Mouse (Mus musculus): ENCODE results near the gene Vps13d. TPM values are rescaled to one million over a fixed set of nuclear protein-coding genes. Genes with fewer than 3 reads are reported as not detected.

The Vps13d gene
- polyA plus RNA-seq, 1 experiment from 2014 or later, result 14.2 TPM

DNA sequence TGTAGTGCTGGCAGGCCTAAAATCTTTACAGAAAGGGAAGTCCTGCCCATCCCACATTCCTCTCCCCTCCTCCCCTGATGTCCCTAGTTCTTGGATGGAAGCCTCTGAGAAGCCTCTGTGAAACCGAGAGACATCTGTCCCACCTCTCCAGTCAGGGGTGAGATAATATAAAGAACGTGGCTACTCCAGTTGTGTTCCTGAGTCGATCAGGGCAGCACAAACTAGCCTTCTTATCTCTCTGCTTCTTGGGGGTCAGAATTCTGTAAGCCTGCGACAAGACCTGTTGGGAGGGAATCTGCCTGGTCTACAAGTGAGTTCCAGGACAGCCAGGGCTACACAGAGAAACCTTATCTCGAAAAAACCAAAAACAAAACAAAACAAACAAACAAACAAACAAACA lies 251.5 kb downstream of the Vps13d start:
- Histone ChIP-seq H3K4me3 (ENCODE audit: low read depth, low read length) (no peak overlapping the region), H3K27me3 (ENCODE audit: control insufficient read depth, insufficient read depth, low read length) (no peaks in the 10 kb centered on the region), H3K4me2 (ENCODE audit: low read depth, severe bottlenecking) (no peak overlapping the region), H3K9me3 (ENCODE audit: control insufficient read depth, low read length) (no peaks in the 10 kb centered on the region), H3K9ac (ENCODE audit: low read length) (no peak overlapping the region), H3K4me1 (ENCODE audit: control insufficient read depth, insufficient read depth, low read length) (0 out of 2 replicates have a peak, but pooled peaks cover 2% of the 10 kb centered on the region), H3K27ac (replicated peaks; ENCODE audit: low read depth, low read length) (no peak overlapping the region), H3K36me3 (ENCODE audit: control insufficient read depth, insufficient read depth, low read length) (no peaks in the 10 kb centered on the region)
- WGBS, result 78% methylated on average over 5 of the region's 5 CpGs
- ATAC-seq (ENCODE audit: insufficient number of reproducible peaks, low FRiP score, low TSS enrichment, low read depth) (no peak), DNase-seq (ENCODE audit: low spot score) (no peak)

DNA sequence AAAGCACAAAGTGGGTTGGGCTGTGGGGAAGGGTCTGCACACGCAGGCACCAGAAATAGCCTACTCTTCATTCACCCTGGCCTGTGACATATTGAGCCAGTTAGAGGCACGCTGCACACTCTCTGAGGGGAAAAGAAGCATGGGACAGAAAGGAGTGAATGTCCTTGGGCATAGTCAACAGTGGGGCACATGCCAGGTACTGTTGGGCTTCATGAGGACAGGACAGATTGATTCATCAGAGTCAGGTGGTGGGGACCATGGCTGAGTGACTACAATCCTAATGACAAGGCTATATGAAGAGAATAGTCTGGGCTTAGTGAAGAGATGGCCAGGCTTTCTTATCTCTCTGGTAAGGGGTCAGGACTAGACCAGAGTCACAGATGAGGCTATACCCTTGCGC lies 252.4 kb downstream of the Vps13d start:
- H3K4me3 ChIP-seq (ENCODE audit: low read depth, low read length), result no peak overlapping the region
- H3K27ac ChIP-seq (replicated peaks; ENCODE audit: low read depth, low read length), result no peak overlapping the region
- 91% methylated on average over 3 of the region's 3 CpGs for WGBS
- no peaks in the 10 kb centered on the region for H3K27me3 ChIP-seq (ENCODE audit: control insufficient read depth, insufficient read depth, low read length)
- DNase-seq (ENCODE audit: low spot score), result no peak
- ATAC-seq (ENCODE audit: insufficient number of reproducible peaks, low FRiP score, low TSS enrichment, low read depth), result no peak
- H3K4me2 ChIP-seq (ENCODE audit: low read depth, severe bottlenecking), result no peak overlapping the region
- H3K36me3 ChIP-seq (ENCODE audit: control insufficient read depth, insufficient read depth, low read length), result no peaks in the 10 kb centered on the region
- no peaks in the 10 kb centered on the region for H3K4me1 ChIP-seq (ENCODE audit: control insufficient read depth, insufficient read depth, low read length)
- no peak overlapping the region for H3K9ac ChIP-seq (ENCODE audit: low read length)
- no peaks in the 10 kb centered on the region for H3K9me3 ChIP-seq (ENCODE audit: control insufficient read depth, low read length)

DNA sequence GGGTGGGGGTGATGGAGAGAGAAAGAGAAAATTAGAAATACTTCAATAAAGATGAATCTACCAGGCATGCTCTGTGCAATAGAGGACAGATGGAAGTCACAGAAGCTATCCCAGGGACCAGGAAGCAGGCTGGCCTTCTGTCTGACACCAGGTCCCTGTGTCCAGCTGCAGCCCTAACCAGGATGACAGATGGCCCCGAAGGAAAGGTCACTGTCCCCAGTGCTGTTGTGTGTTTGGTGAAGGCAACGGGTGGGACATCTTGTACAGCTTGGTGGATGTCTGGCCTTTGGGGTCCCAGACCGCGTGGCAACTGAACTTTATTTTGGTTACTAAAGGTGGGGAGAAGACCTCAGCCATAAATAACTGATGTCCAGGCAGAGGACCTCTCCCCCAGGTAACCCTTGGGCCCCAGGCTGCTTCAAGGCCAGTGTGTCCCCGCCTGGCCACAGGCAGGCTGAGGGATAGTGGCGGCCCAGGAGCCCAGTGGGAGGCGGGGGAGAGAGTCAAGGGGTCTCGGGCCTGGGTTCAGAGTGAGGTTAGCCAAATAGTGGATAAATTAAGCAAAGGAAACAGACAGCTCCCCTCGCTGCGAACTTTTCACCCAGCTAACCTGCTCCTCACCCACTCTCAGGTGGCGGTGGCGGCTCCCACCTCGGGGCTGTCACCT lies 253.9 kb downstream of the Vps13d start:
- no peak overlapping the region for H3K9ac ChIP-seq (ENCODE audit: low read length)
- DNase-seq (ENCODE audit: low spot score), result no peak
- H3K27me3 ChIP-seq (ENCODE audit: control insufficient read depth, insufficient read depth, low read length), result no peaks in the 10 kb centered on the region
- H3K27ac ChIP-seq (replicated peaks; ENCODE audit: low read depth, low read length), result no peak overlapping the region
- H3K4me3 ChIP-seq (ENCODE audit: low read depth, low read length), result no peak overlapping the region
- no peak for ATAC-seq (ENCODE audit: insufficient number of reproducible peaks, low FRiP score, low TSS enrichment, low read depth)
- WGBS, result 63% methylated on average over 13 of the region's 13 CpGs
- H3K4me1 ChIP-seq (ENCODE audit: control insufficient read depth, insufficient read depth, low read length), result no peaks in the 10 kb centered on the region
- no peak overlapping the region for H3K4me2 ChIP-seq (ENCODE audit: low read depth, severe bottlenecking)
- no peaks in the 10 kb centered on the region for H3K9me3 ChIP-seq (ENCODE audit: control insufficient read depth, low read length)
- H3K36me3 ChIP-seq (ENCODE audit: control insufficient read depth, insufficient read depth, low read length), result no peaks in the 10 kb centered on the region

DNA sequence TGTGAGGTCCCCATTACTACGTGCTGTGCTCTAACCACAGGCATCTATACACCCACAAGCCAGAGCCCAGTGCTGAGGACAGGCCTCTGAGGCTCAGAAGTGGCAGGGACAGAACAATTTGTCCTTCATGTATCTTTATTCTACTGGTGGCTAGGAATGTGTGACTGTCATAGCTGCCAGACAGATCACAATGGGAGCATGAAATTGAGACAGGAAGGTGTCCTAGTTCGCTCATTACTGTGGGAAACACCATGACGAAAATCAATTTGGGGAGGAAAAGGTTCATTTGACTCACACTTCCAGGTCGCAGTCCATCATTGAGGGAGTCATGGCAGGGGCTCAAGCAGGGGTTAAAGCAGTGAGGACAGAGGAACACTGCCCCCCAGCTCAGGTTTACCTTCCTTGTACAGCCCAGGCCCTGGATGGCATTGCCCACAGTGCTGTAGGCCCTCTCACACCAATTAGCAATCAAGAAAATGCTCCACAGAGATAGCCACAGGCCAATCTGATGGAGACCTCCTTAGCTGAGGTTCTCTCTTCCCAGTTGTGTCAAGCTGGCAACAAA lies 254.9 kb downstream of the Vps13d start:
- no peak for DNase-seq (ENCODE audit: low spot score)
- ATAC-seq (ENCODE audit: insufficient number of reproducible peaks, low FRiP score, low TSS enrichment, low read depth), result no peak

DNA sequence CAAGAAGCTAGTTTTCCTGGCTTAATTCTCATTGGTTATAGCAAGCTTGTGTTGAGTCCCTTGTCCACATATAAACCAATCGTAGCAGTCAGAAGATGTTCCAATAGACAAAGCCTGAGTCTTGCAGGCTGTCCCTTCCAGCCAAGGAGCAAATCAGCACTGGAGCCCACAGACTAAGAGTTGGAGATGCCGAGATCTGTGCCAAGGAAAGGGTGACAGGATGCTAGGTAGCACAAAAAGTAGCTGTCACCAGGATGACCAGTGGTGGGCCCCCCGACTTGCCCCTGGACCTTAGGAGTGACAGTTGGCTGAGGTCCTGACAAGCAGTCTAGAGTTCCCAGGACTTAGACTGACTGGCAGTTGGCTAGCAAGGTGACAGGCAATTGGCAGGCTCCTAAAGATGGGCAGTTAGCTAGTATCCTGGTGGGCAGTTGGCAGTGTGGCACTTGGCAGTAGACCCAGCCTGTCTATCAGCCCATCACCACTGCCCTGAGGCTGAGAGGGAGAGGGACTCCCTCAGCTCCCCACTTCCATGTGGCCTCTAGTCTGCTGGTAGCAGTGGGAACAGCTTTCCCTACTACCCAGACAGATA lies 258.1 kb downstream of the Vps13d start:
- DNase-seq (ENCODE audit: low spot score), result no peak
- H3K4me2 ChIP-seq (ENCODE audit: low read depth, severe bottlenecking), result no peak overlapping the region
- H3K36me3 ChIP-seq (ENCODE audit: control insufficient read depth, insufficient read depth, low read length), result no peaks in the 10 kb centered on the region
- H3K27me3 ChIP-seq (ENCODE audit: control insufficient read depth, insufficient read depth, low read length), result no peaks in the 10 kb centered on the region
- no peak for ATAC-seq (ENCODE audit: insufficient number of reproducible peaks, low FRiP score, low TSS enrichment, low read depth)
- no peaks in the 10 kb centered on the region for H3K9me3 ChIP-seq (ENCODE audit: control insufficient read depth, low read length)
- no peak overlapping the region for H3K27ac ChIP-seq (replicated peaks; ENCODE audit: low read depth, low read length)
- H3K9ac ChIP-seq (ENCODE audit: low read length), result no peak overlapping the region
- 93% methylated on average over 3 of the region's 3 CpGs for WGBS
- no peaks in the 10 kb centered on the region for H3K4me1 ChIP-seq (ENCODE audit: control insufficient read depth, insufficient read depth, low read length)
- H3K4me3 ChIP-seq (ENCODE audit: low read depth, low read length), result no peak overlapping the region

More for the DNA sequence above, 254.9 kb downstream of the Vps13d start:
- Histone ChIP-seq H3K36me3 (ENCODE audit: control insufficient read depth, insufficient read depth, low read length) (no peaks in the 10 kb centered on the region), H3K4me1 (ENCODE audit: control insufficient read depth, insufficient read depth, low read length) (no peaks in the 10 kb centered on the region), H3K4me3 (ENCODE audit: low read depth, low read length) (no peak overlapping the region), H3K9me3 (ENCODE audit: control insufficient read depth, low read length) (no peaks in the 10 kb centered on the region), H3K27ac (replicated peaks; ENCODE audit: low read depth, low read length) (no peak overlapping the region), H3K4me2 (ENCODE audit: low read depth, severe bottlenecking) (no peak overlapping the region), H3K27me3 (ENCODE audit: control insufficient read depth, insufficient read depth, low read length) (no peaks in the 10 kb centered on the region), H3K9ac (ENCODE audit: low read length) (no peak overlapping the region)
- 80% methylated on average over 4 of the region's 4 CpGs for whole genome bisulfite sequencing

DNA sequence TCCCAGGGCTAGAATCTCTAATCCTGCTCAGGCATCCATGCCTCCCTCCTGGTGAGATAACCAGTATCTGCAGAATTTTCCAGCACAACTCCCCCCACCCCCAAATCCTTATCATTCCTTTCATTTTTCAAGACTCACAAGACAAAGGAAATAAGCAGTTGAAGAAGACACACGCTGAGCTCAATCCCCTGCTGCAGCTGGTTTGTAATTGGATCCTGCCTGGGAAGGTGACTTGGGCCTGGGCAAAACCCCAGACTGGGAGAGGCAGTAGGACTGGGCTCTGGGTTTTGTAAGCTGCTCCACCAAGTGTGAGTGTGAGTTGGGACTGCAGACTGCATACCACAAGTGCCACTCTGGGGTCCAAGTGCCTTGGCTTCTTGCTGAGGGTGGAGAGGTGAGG lies 260.3 kb downstream of the Vps13d start:
- no peak overlapping the region for H3K4me3 ChIP-seq (ENCODE audit: low read depth, low read length)
- no peak overlapping the region for H3K4me2 ChIP-seq (ENCODE audit: low read depth, severe bottlenecking)
- no peaks in the 10 kb centered on the region for H3K36me3 ChIP-seq (ENCODE audit: control insufficient read depth, insufficient read depth, low read length)
- H3K27ac ChIP-seq (replicated peaks; ENCODE audit: low read depth, low read length), result no peak overlapping the region
- no peaks in the 10 kb centered on the region for H3K9me3 ChIP-seq (ENCODE audit: control insufficient read depth, low read length)
- H3K4me1 ChIP-seq (ENCODE audit: control insufficient read depth, insufficient read depth, low read length), result 0 out of 2 replicates have a peak, but pooled peaks cover 2% of the 10 kb centered on the region
- WGBS, result 17% methylated on average over 1 of the region's 1 CpGs
- no peak for DNase-seq (ENCODE audit: low spot score)
- no peaks in the 10 kb centered on the region for H3K27me3 ChIP-seq (ENCODE audit: control insufficient read depth, insufficient read depth, low read length)
- H3K9ac ChIP-seq (ENCODE audit: low read length), result no peak overlapping the region
- ATAC-seq (ENCODE audit: insufficient number of reproducible peaks, low FRiP score, low TSS enrichment, low read depth), result no peak

DNA sequence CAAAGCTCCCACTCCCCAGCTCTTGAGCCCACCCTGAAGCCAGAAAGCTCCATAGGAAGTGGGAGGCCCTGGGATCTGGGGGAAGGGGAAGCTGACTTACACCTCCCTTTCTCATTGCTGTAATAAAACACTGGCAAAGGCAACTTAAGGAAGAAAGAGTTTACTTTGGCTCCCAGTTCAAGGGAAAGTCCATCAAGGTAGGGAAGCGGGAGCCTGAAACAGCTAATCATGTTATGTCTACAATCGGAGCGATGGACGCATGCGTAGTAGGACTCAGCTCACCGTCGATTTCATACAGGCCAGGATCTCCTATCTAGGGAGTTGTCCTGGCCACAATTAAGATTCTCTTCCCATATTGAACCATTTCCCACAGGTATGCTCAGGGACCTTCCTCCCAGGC lies 263.6 kb downstream of the Vps13d start:
- H3K9ac ChIP-seq (ENCODE audit: low read length), result no peak overlapping the region
- no peaks in the 10 kb centered on the region for H3K27me3 ChIP-seq (ENCODE audit: control insufficient read depth, insufficient read depth, low read length)
- no peak overlapping the region for H3K4me2 ChIP-seq (ENCODE audit: low read depth, severe bottlenecking)
- H3K9me3 ChIP-seq (ENCODE audit: control insufficient read depth, low read length), result no peaks in the 10 kb centered on the region
- 88% methylated on average over 7 of the region's 7 CpGs for WGBS
- no peak overlapping the region for H3K27ac ChIP-seq (replicated peaks; ENCODE audit: low read depth, low read length)
- ATAC-seq (ENCODE audit: insufficient number of reproducible peaks, low FRiP score, low TSS enrichment, low read depth) (no peak), DNase-seq (ENCODE audit: low spot score) (no peak)
- no peak overlapping the region for H3K4me3 ChIP-seq (ENCODE audit: low read depth, low read length)
- 0 out of 2 replicates have a peak, but pooled peaks cover 2% of the 10 kb centered on the region for H3K4me1 ChIP-seq (ENCODE audit: control insufficient read depth, insufficient read depth, low read length)
- H3K36me3 ChIP-seq (ENCODE audit: control insufficient read depth, insufficient read depth, low read length), result no peaks in the 10 kb centered on the region

DNA sequence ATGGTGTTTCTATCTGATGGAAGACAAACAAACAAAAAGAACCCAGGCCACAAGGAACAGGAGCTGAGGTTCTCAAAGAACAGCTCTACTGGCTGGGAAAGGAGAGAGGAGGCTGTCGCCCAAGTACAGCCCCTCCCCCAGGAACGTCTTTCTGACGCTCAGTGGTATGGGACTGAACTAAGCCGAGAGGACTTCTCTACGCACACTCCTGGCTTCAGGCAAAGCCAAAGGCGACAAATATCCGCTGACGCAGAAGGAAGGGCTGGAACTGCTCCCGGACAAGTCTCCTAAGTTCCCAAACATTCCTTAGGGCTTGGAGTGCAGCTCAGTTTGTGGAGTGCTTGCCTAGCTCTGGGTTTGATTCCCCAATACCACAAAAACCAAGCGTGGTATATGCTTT lies 264.4 kb downstream of the Vps13d start:
- Histone ChIP-seq H3K36me3 (ENCODE audit: control insufficient read depth, insufficient read depth, low read length) (no peaks in the 10 kb centered on the region), H3K9ac (ENCODE audit: low read length) (no peak overlapping the region), H3K27ac (replicated peaks; ENCODE audit: low read depth, low read length) (no peak overlapping the region), H3K4me3 (ENCODE audit: low read depth, low read length) (no peak overlapping the region), H3K27me3 (ENCODE audit: control insufficient read depth, insufficient read depth, low read length) (no peaks in the 10 kb centered on the region), H3K4me2 (ENCODE audit: low read depth, severe bottlenecking) (no peak overlapping the region), H3K4me1 (ENCODE audit: control insufficient read depth, insufficient read depth, low read length) (0 out of 2 replicates have a peak, but pooled peaks cover 2% of the 10 kb centered on the region), H3K9me3 (ENCODE audit: control insufficient read depth, low read length) (no peaks in the 10 kb centered on the region)
- 20% methylated on average over 10 of the region's 10 CpGs for WGBS
- DNase-seq (ENCODE audit: low spot score) (peak; percentile 38), ATAC-seq (ENCODE audit: insufficient number of reproducible peaks, low FRiP score, low TSS enrichment, low read depth) (no peak)
